Mouse (Mus musculus): Measurements from ENCODE around the gene Slc2a1.

DNA sequence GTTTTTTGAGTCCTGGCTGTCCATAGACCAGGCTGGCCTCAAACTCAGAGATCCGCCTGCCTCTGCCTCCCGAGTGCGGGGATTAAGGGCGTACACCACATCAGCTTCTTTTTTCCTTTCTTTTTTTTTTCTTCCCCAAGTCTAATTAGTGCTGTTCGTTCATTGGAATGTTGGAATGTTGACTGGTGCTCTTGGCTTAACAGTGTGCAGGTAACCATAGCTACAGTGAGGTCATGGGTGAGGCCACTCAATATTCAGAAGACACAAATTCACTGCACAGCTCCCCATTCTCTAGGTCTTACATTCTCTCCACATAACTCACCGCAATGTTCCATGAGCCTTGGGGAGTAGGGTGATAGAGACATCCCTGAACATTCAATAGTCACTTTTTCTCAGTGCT, 28.6 kb upstream of the Slc2a1 start:
- TF ChIP-seq CTCF (conservative IDR thresholded peaks at IDR 0.05; ENCODE audit: low read length) (no peak), POU5F1 (IDR thresholded peaks at IDR 0.05; ENCODE audit: borderline replicate concordance, low read length) (no peak)
